Mouse (Mus musculus) limb, embryonic 12.5 days (tissue): ENCODE results near the gene Nup54. TPM values are rescaled to one million over a fixed set of nuclear protein-coding genes. Genes with fewer than 3 reads are reported as not detected.

Source experiments
- ATAC-seq: fragments of 200-750 bp; cut with Nextera tagmentation; 2 replicates; pipeline ENCODE4 v1.8.0; 2017; ENCODE audit warnings: low read depth, moderate TSS enrichment; ENCODE audit not compliant: insufficient number of reproducible peaks, insufficient read depth, low FRiP score, low TSS enrichment
- H3K27ac ChIP-seq: fragments of 300-500 bp; sonication (generic); 2 replicates; pipeline ENCODE4 v1.5.1; 2016; ENCODE audit warnings: mild to moderate bottlenecking, moderate library complexity
- H3K27me3 ChIP-seq: fragments of 300-500 bp; sonication (generic); 2 replicates; pipeline ENCODE4 v1.6.1; 2016; ENCODE audit warnings: mild to moderate bottlenecking, moderate library complexity
- H3K36me3 ChIP-seq: fragments of 300-500 bp; sonication (generic); 2 replicates; pipeline ENCODE4 v1.6.1; 2016; ENCODE audit warnings: mild to moderate bottlenecking, moderate library complexity
- H3K4me1 ChIP-seq: fragments of 300-500 bp; sonication (generic); replicated peaks from 2 replicates; pipeline ENCODE4 v1.6.1; 2016
- H3K4me2 ChIP-seq: fragments of 300-500 bp; sonication (generic); 2 replicates; pipeline ENCODE4 v1.6.1; 2016; ENCODE audit warnings: mild to moderate bottlenecking, moderate library complexity
- H3K4me3 ChIP-seq: fragments of 300-500 bp; sonication (generic); replicated peaks from 2 replicates; pipeline ENCODE4 v1.5.1; 2016; ENCODE audit warnings: mild to moderate bottlenecking
- H3K9ac ChIP-seq: fragments of 300-500 bp; sonication (generic); replicated peaks from 2 replicates; pipeline ENCODE4 v1.6.1; 2016; ENCODE audit warnings: mild to moderate bottlenecking, moderate library complexity
- H3K9me3 ChIP-seq: fragments of 300-500 bp; sonication (generic); 2 replicates; pipeline ENCODE4 v1.6.1; 2016; ENCODE audit warnings: mild to moderate bottlenecking, moderate library complexity
- WGBS: fragments of 180-500 bp; shearing (Covaris S2); methylation state at CpG from one replicate; pipeline ENCODE4 v1.1.7; 2016; 5-methylcytosine and 5-hydroxymethylcytosine counted together
- polyA plus RNA-seq: library from polyadenylated mRNA; unstranded; fragments of >200 nt; fragmentation: Nextera tagmentation; extraction: Ambion mirVana; gene quantifications from 2 replicates; pipeline ENCODE4 v1.2.1, GENCODE M21; 2016

The Nup54 gene
- polyA plus RNA-seq, 1 experiment from 2014 or later, result 66.8 TPM

GRCm38 (mm10) chr5:92393863-92394262 lies 41.2 kb downstream of the Nup54 start:
- no peaks in the 10 kb centered on the region for H3K9me3 ChIP-seq
- no peak overlapping the region for H3K27ac ChIP-seq
- H3K36me3 ChIP-seq, result no peaks in the 10 kb centered on the region
- 73% methylated on average over 10 of the region's 10 CpGs for WGBS
- ATAC-seq, result no peak
- H3K4me1 ChIP-seq, result peaks cover 7% of the 10 kb centered on the region
- H3K4me3 ChIP-seq, result no peak overlapping the region
- no peak overlapping the region for H3K9ac ChIP-seq
- peaks cover 39% of the 10 kb centered on the region for H3K27me3 ChIP-seq
- H3K4me2 ChIP-seq, result no peak overlapping the region

- 41% methylated on average over 18 of the region's 18 CpGs for WGBS
- peaks cover 41% of the 10 kb centered on the region for H3K27me3 ChIP-seq
- H3K4me1 ChIP-seq, result peaks cover 10% of the 10 kb centered on the region
- H3K4me2 ChIP-seq, result peak overlapping the region; percentile 42
- H3K4me3 ChIP-seq, result peak overlapping the region; percentile 2
- no peaks in the 10 kb centered on the region for H3K36me3 ChIP-seq
- H3K9me3 ChIP-seq, result no peaks in the 10 kb centered on the region
- H3K27ac ChIP-seq, result no peak overlapping the region
- no peak overlapping the region for H3K9ac ChIP-seq
- ATAC-seq, result no peak
Observed at GRCm38 (mm10) chr5:92392542-92392941, 42.5 kb downstream of the Nup54 start.

- no peak overlapping the region for H3K4me3 ChIP-seq
- H3K9ac ChIP-seq, result no peak overlapping the region
- peaks cover 42% of the 10 kb centered on the region for H3K27me3 ChIP-seq
- H3K27ac ChIP-seq, result no peak overlapping the region
- H3K9me3 ChIP-seq, result no peaks in the 10 kb centered on the region
- 82% methylated on average over 8 of the region's 8 CpGs for WGBS
- H3K4me2 ChIP-seq, result no peak overlapping the region
- no peaks in the 10 kb centered on the region for H3K36me3 ChIP-seq
- peaks cover 10% of the 10 kb centered on the region for H3K4me1 ChIP-seq
- no peak for ATAC-seq
Observed at GRCm38 (mm10) chr5:92390615-92391014, 44.4 kb downstream of the Nup54 start.

- Histone ChIP-seq H3K9ac (no peak overlapping the region), H3K9me3 (no peaks in the 10 kb centered on the region), H3K36me3 (no peaks in the 10 kb centered on the region), H3K27ac (no peak overlapping the region), H3K4me1 (peaks cover 10% of the 10 kb centered on the region), H3K27me3 (peaks cover 42% of the 10 kb centered on the region), H3K4me3 (no peak overlapping the region), H3K4me2 (no peak overlapping the region)
- WGBS, result 91% methylated on average over 2 of the region's 2 CpGs
- ATAC-seq, result no peak
Observed at GRCm38 (mm10) chr5:92389977-92390376, 45.0 kb downstream of the Nup54 start.

- H3K27me3 ChIP-seq, result peaks cover 25% of the 10 kb centered on the region
- H3K36me3 ChIP-seq, result no peaks in the 10 kb centered on the region
- no peak overlapping the region for H3K9ac ChIP-seq
- no peak overlapping the region for H3K27ac ChIP-seq
- H3K4me3 ChIP-seq, result no peak overlapping the region
- H3K4me2 ChIP-seq, result no peak overlapping the region
- peaks cover 10% of the 10 kb centered on the region for H3K4me1 ChIP-seq
- no peaks in the 10 kb centered on the region for H3K9me3 ChIP-seq
- WGBS, result 72% methylated on average over 11 of the region's 11 CpGs
- no peak for ATAC-seq
Observed at GRCm38 (mm10) chr5:92387433-92387832, 47.6 kb downstream of the Nup54 start.

- H3K4me2 ChIP-seq, result no peak overlapping the region
- H3K27me3 ChIP-seq, result peaks cover 17% of the 10 kb centered on the region
- WGBS, result 17% methylated on average over 6 of the region's 6 CpGs
- peaks cover 10% of the 10 kb centered on the region for H3K4me1 ChIP-seq
- no peaks in the 10 kb centered on the region for H3K9me3 ChIP-seq
- H3K4me3 ChIP-seq, result no peak overlapping the region
- no peaks in the 10 kb centered on the region for H3K36me3 ChIP-seq
- ATAC-seq, result no peak
- H3K27ac ChIP-seq, result no peak overlapping the region
- no peak overlapping the region for H3K9ac ChIP-seq
Observed at GRCm38 (mm10) chr5:92386643-92387042, 48.4 kb downstream of the Nup54 start.

GRCm38 (mm10) chr5:92386102-92386501 lies 48.9 kb downstream of the Nup54 start:
- no peak overlapping the region for H3K4me3 ChIP-seq
- no peak overlapping the region for H3K4me2 ChIP-seq
- no peak overlapping the region for H3K27ac ChIP-seq
- 83% methylated on average over 5 of the region's 5 CpGs for WGBS
- H3K36me3 ChIP-seq, result no peaks in the 10 kb centered on the region
- H3K9ac ChIP-seq, result no peak overlapping the region
- H3K9me3 ChIP-seq, result no peaks in the 10 kb centered on the region
- peaks cover 11% of the 10 kb centered on the region for H3K27me3 ChIP-seq
- ATAC-seq, result no peak
- H3K4me1 ChIP-seq, result peaks cover 10% of the 10 kb centered on the region

GRCm38 (mm10) chr5:92384855-92385254 lies 50.2 kb downstream of the Nup54 start:
- no peak for ATAC-seq
- no peak overlapping the region for H3K9ac ChIP-seq

GRCm38 (mm10) chr5:92383747-92384146 lies 51.3 kb downstream of the Nup54 start:
- peaks cover 4% of the 10 kb centered on the region for H3K4me1 ChIP-seq
- H3K36me3 ChIP-seq, result no peaks in the 10 kb centered on the region
- no peak overlapping the region for H3K4me2 ChIP-seq
- whole genome bisulfite sequencing, result 62% methylated on average over 7 of the region's 7 CpGs
- H3K9ac ChIP-seq, result no peak overlapping the region
- H3K27ac ChIP-seq, result no peak overlapping the region
- no peaks in the 10 kb centered on the region for H3K9me3 ChIP-seq
- no peak overlapping the region for H3K4me3 ChIP-seq
- ATAC-seq, result no peak
- peaks cover 3% of the 10 kb centered on the region; the same call in 1 of the 2 replicates for H3K27me3 ChIP-seq

More at GRCm38 (mm10) chr5:92384855-92385254, 50.2 kb downstream of the Nup54 start:
- Histone ChIP-seq H3K27me3 (peaks cover 3% of the 10 kb centered on the region; the same call in 1 of the 2 replicates), H3K9me3 (no peaks in the 10 kb centered on the region), H3K4me3 (no peak overlapping the region), H3K4me2 (no peak overlapping the region), H3K4me1 (peaks cover 10% of the 10 kb centered on the region), H3K36me3 (no peaks in the 10 kb centered on the region), H3K27ac (no peak overlapping the region)
- 51% methylated on average over 7 of the region's 7 CpGs for WGBS

- ATAC-seq, result no peak
- H3K27me3 ChIP-seq, result no peaks in the 10 kb centered on the region
- no peak overlapping the region for H3K4me2 ChIP-seq
- H3K36me3 ChIP-seq, result no peaks in the 10 kb centered on the region
- 67% methylated on average over 9 of the region's 9 CpGs for WGBS
- H3K4me1 ChIP-seq, result peaks cover 15% of the 10 kb centered on the region; the same call in 1 of the 2 replicates
- no peak overlapping the region for H3K4me3 ChIP-seq
- no peaks in the 10 kb centered on the region for H3K9me3 ChIP-seq
- H3K27ac ChIP-seq, result no peak overlapping the region
- H3K9ac ChIP-seq, result no peak overlapping the region
Observed at GRCm38 (mm10) chr5:92382349-92382679, 52.7 kb downstream of the Nup54 start.

GRCm38 (mm10) chr5:92381550-92382348 lies 53.3 kb downstream of the Nup54 start:
- Histone ChIP-seq H3K4me3 (no peak overlapping the region), H3K27me3 (no peaks in the 10 kb centered on the region), H3K9ac (no peak overlapping the region), H3K36me3 (no peaks in the 10 kb centered on the region), H3K9me3 (no peaks in the 10 kb centered on the region), H3K4me2 (no peak overlapping the region), H3K4me1 (peaks cover 20% of the 10 kb centered on the region), H3K27ac (no peak overlapping the region)
- ATAC-seq, result peak; percentile 69; the same call in 1 of the 2 replicates
- 39% methylated on average over 12 of the region's 12 CpGs for WGBS
